Mouse (Mus musculus) liver, embryonic 11.5 days (tissue): ENCODE results near the gene Lmtk2. TPM values are rescaled to one million over a fixed set of nuclear protein-coding genes. Genes with fewer than 3 reads are reported as not detected.
A peak's percentile ranks its signal among the peaks of the same experiment; 100 is the strongest.

Experiments
- ATAC-seq: fragments of 200-750 bp; cut with Nextera tagmentation; replicated peaks from 2 replicates; pipeline ENCODE4 v1.8.0; 2017; ENCODE audit warnings: moderate number of reproducible peaks, mild to moderate bottlenecking, moderate TSS enrichment, moderate library complexity; ENCODE audit not compliant: low FRiP score
- DNase-seq: peaks from one replicate; pipeline ENCODE4 v3.0.0-alpha.2; 2017; ENCODE audit warnings: low spot score
- H3K27ac ChIP-seq: fragments of 300-500 bp; sonication (generic); 2 replicates; pipeline ENCODE4 v1.5.1; 2014; ENCODE audit warnings: mild to moderate bottlenecking, low read depth, low read length, control low read depth
- H3K27me3 ChIP-seq: fragments of 300-500 bp; sonication (generic); replicated peaks from 2 replicates; pipeline ENCODE4 v1.6.1; 2014; ENCODE audit warnings: low read length, mixed read lengths; ENCODE audit not compliant: control insufficient read depth, insufficient read depth
- H3K36me3 ChIP-seq: fragments of 300-500 bp; sonication (generic); 2 replicates; pipeline ENCODE4 v1.6.1; 2014; ENCODE audit warnings: mild to moderate bottlenecking, low read length, moderate library complexity, mixed read lengths; ENCODE audit not compliant: control insufficient read depth, insufficient read depth
- H3K4me1 ChIP-seq: fragments of 300-500 bp; sonication (generic); replicated peaks from 2 replicates; pipeline ENCODE4 v1.6.1; 2014; ENCODE audit warnings: low read length, mixed read lengths; ENCODE audit not compliant: control insufficient read depth, insufficient read depth
- H3K4me2 ChIP-seq: fragments of 300-500 bp; sonication (generic); 2 replicates; pipeline ENCODE4 v1.6.1; 2014; ENCODE audit warnings: mild to moderate bottlenecking, control low read depth, moderate library complexity
- H3K4me3 ChIP-seq: fragments of 300-500 bp; sonication (generic); 2 replicates; pipeline ENCODE4 v1.5.1; 2014; ENCODE audit warnings: low read depth, low read length, control low read depth
- H3K9ac ChIP-seq: fragments of 300-500 bp; sonication (generic); 2 replicates; pipeline ENCODE4 v1.6.1; 2014; ENCODE audit warnings: low read depth, low read length, control low read depth
- H3K9me3 ChIP-seq: fragments of 300-500 bp; sonication (generic); 2 replicates; pipeline ENCODE4 v1.6.1; 2016; ENCODE audit warnings: low read length, inconsistent platforms, mixed read lengths; ENCODE audit not compliant: control insufficient read depth
- WGBS: fragments of 180-500 bp; shearing (Covaris S2); extraction: QIAGEN DNeasy Blood & Tissue Kit; methylation state at CpG from one replicate; pipeline ENCODE4 v1.1.7; 2014; 5-methylcytosine and 5-hydroxymethylcytosine counted together
- polyA plus RNA-seq: library from polyadenylated mRNA; unstranded; fragments of >200 nt; fragmentation: Nextera tagmentation; extraction: Ambion mirVana; gene quantifications from 2 replicates; pipeline ENCODE4 v1.2.1, GENCODE M21; 2014

The Lmtk2 gene
- 4.9 and 5.7 TPM in 2 replicates for polyA plus RNA-seq

GRCm38 (mm10) chr5:144100149-144100935 is at the start of gene Lmtk2:
Gene Lmtk2 (plus strand): TSS chr5:144100436.
- Histone ChIP-seq H3K9me3 (no peaks in the 10 kb centered on the region), H3K27me3 (peaks cover 22% of the 10 kb centered on the region), H3K27ac (peak within 1 kb of the TSS; percentile 21; the same call in 1 of the 2 replicates), H3K4me2 (peak within 1 kb of the TSS; percentile 79), H3K4me1 (peaks cover 12% of the 10 kb centered on the region), H3K36me3 (no peaks in the 10 kb centered on the region), H3K4me3 (peak within 1 kb of the TSS; percentile 98), H3K9ac (peak within 1 kb of the TSS; percentile 82)
- DNase-seq, result peak; percentile 91
- peak; percentile 99 for ATAC-seq
- under 1% methylated on average over 72 of the region's 90 CpGs for WGBS

DNA sequence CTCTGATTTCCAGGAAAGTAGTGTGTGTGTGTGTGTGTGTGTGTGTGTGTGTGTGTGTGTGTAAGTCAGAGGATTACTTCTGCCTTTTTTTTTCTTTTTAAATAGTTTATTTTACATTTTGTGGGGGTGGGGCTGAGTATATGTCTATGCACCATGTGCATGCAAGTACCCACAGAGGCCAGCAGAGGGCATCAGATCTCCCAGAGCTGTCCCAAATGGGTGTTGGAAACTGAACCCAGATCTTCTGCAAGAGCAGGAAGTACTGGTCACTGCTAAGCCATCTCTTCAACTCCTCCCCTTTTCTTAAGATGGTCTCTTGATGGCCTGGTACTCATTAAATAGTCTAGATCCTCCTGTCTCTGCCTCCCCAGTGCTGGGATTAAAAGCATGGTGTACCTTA is 49.0 kb upstream of the Lmtk2 start:
- no peak overlapping the region for H3K4me3 ChIP-seq
- H3K27me3 ChIP-seq, result no peaks in the 10 kb centered on the region
- H3K4me2 ChIP-seq, result no peak overlapping the region
- ATAC-seq (no peak), DNase-seq (no peak)
- H3K9ac ChIP-seq, result no peak overlapping the region
- no peaks in the 10 kb centered on the region for H3K9me3 ChIP-seq
- H3K4me1 ChIP-seq, result no peaks in the 10 kb centered on the region
- no peaks in the 10 kb centered on the region for H3K36me3 ChIP-seq
- no peak overlapping the region for H3K27ac ChIP-seq

DNA sequence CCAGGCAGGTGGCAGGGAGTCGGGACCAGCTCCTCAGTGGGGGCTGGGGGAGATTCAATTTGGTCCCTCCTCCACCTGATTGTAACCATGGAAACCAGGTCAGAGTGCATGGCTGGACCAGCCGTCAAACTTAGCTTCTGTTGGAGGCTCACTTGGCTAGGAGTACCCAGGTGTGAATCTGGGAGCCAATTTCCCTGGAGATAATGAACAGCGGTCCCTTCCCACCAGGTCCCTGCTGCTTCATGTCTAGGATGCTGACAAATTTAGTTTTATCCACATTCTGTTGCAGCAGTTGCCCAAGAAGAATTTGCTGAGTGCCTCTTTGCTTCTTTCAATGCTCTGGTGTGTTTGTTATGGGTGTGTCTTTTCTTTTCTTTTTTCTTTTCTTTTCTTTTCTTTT is 46.8 kb upstream of the Lmtk2 start:
- H3K36me3 ChIP-seq, result no peaks in the 10 kb centered on the region
- no peak overlapping the region for H3K4me2 ChIP-seq
- ATAC-seq (no peak), DNase-seq (no peak)
- no peaks in the 10 kb centered on the region for H3K27me3 ChIP-seq
- H3K9ac ChIP-seq, result no peak overlapping the region
- 47% methylated on average over 3 of the region's 3 CpGs for WGBS
- no peaks in the 10 kb centered on the region for H3K4me1 ChIP-seq
- no peak overlapping the region for H3K4me3 ChIP-seq
- H3K9me3 ChIP-seq, result no peaks in the 10 kb centered on the region
- no peak overlapping the region for H3K27ac ChIP-seq

DNA sequence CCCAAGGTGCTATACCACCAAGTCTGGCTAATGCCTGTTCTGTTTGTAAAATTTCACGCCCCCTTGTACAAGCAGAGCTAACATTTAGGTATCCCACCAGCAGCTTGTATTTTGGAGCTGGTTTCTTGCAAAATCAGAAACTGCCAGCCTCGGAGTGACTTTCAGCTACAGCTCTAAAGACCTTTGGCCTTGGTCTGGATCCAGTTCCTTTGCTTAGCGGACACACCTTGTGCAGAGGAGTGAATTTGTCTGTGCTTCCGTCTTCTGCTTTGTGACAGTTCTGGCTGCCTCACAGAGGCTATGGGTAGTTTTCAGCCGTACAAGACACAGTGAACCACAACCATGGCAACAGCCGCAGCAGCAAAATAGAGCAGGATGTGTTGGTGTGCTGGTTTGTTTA is 45.9 kb upstream of the Lmtk2 start:
- ATAC-seq, result no peak
- Histone ChIP-seq H3K36me3 (no peaks in the 10 kb centered on the region), H3K4me1 (no peaks in the 10 kb centered on the region), H3K4me2 (no peak overlapping the region), H3K9ac (no peak overlapping the region), H3K27ac (no peak overlapping the region), H3K9me3 (no peaks in the 10 kb centered on the region), H3K4me3 (no peak overlapping the region), H3K27me3 (no peaks in the 10 kb centered on the region)
- DNase-seq, result no peak
- WGBS, result 84% methylated on average over 6 of the region's 6 CpGs

- no peaks in the 10 kb centered on the region for H3K27me3 ChIP-seq
These were observed 36.1 kb upstream of the Lmtk2 start for GRCm38 (mm10) chr5:144064093-144064492.

DNA sequence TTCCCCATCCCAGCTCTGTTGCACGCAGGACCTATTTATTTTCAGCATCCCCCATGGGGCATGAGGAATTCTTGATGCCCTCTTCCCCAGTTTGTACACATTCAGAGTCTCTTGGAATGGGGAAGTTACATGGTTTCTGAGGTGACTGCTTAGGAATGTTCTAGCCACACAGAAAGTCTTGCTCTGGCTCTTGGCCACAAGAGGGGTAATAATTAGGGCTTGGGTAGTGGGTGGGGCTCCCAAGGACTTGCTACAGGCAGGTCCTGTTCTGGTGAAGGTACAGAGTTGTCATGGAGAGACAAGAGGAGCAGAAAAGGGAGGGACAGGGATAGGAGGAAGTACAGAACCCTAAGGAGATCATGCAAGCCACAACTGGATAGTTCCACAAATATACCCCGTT is 34.2 kb upstream of the Lmtk2 start:
- no peak overlapping the region for H3K4me3 ChIP-seq
- H3K36me3 ChIP-seq, result no peaks in the 10 kb centered on the region
- H3K9me3 ChIP-seq, result 0 out of 2 replicates have a peak, but pooled peaks cover 3% of the 10 kb centered on the region
- no peak for DNase-seq
- H3K27me3 ChIP-seq, result 0 out of 2 replicates have a peak, but pooled peaks cover 2% of the 10 kb centered on the region
- no peak overlapping the region for H3K27ac ChIP-seq
- WGBS, result 80% methylated on average over 2 of the region's 2 CpGs
- ATAC-seq, result no peak
- no peaks in the 10 kb centered on the region for H3K4me1 ChIP-seq
- no peak overlapping the region for H3K4me2 ChIP-seq
- H3K9ac ChIP-seq, result no peak overlapping the region

More at GRCm38 (mm10) chr5:144064093-144064492, 36.1 kb upstream of the Lmtk2 start:
- Histone ChIP-seq H3K9ac (no peak overlapping the region), H3K27ac (no peak overlapping the region), H3K36me3 (no peaks in the 10 kb centered on the region), H3K4me1 (no peaks in the 10 kb centered on the region), H3K4me3 (no peak overlapping the region), H3K4me2 (no peak overlapping the region), H3K9me3 (0 out of 2 replicates have a peak, but pooled peaks cover 3% of the 10 kb centered on the region)
- no peak for DNase-seq
- no peak for ATAC-seq
- WGBS, result 61% methylated on average over 5 of the region's 5 CpGs

GRCm38 (mm10) chr5:144070064-144070463 is 30.2 kb upstream of the Lmtk2 start:
- Histone ChIP-seq H3K4me3 (no peak overlapping the region), H3K27me3 (0 out of 2 replicates have a peak, but pooled peaks cover 2% of the 10 kb centered on the region), H3K4me1 (no peaks in the 10 kb centered on the region), H3K4me2 (no peak overlapping the region), H3K9me3 (0 out of 2 replicates have a peak, but pooled peaks cover 3% of the 10 kb centered on the region), H3K36me3 (no peaks in the 10 kb centered on the region), H3K27ac (no peak overlapping the region), H3K9ac (no peak overlapping the region)
- DNase-seq, result no peak
- WGBS, result 96% methylated on average over 1 of the region's 1 CpGs
- no peak for ATAC-seq

DNA sequence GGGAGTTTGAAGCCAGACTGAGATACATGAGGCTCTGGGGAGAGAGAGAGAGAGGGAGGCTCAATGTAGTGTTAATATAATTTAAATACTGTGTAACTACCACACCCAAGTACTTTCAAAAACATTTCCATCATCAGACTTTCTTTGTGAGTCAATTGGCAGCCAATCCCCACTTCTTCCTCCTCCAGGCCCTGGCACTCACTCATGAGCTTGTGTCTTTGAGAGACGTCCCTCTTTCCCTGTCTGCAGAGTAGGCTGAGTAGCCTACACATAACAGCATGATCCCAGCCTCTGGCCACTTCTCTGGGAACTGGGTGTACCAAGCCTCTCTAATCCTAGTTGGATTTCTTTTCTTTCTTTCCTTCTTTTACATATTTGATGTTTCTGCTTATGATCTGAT is 29.0 kb upstream of the Lmtk2 start:
- no peak overlapping the region for H3K27ac ChIP-seq
- 0 out of 2 replicates have a peak, but pooled peaks cover 2% of the 10 kb centered on the region for H3K27me3 ChIP-seq
- no peaks in the 10 kb centered on the region for H3K4me1 ChIP-seq
- no peak overlapping the region for H3K9ac ChIP-seq
- no peak overlapping the region for H3K4me2 ChIP-seq
- no peak overlapping the region for H3K4me3 ChIP-seq
- ATAC-seq, result no peak
- 50% methylated on average over 1 of the region's 1 CpGs for WGBS
- 0 out of 2 replicates have a peak, but pooled peaks cover 3% of the 10 kb centered on the region for H3K9me3 ChIP-seq
- H3K36me3 ChIP-seq, result no peaks in the 10 kb centered on the region
- no peak for DNase-seq

DNA sequence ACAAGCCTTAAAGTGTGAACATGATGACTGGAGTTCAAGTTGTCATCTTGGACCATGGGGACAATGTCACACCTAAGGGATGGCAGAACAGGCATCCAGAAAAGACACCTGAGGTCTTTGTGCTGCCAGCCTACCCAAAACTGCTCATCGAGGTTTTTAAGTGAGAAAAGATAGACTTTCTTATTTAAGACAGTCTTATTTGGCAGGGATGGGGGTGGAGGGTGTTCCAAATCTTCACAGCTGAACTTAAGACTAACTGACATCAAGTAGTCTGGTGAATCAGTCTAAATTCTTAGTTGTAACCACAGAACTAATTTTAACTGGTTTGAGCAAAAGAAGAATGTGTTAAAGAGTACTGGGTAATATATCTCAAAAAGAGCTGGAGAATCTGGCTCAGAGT is 22.7 kb upstream of the Lmtk2 start:
- WGBS, result 53% methylated on average over 1 of the region's 1 CpGs
- Histone ChIP-seq H3K4me3 (no peak overlapping the region), H3K27ac (no peak overlapping the region), H3K4me1 (no peaks in the 10 kb centered on the region), H3K4me2 (no peak overlapping the region), H3K9ac (no peak overlapping the region), H3K36me3 (no peaks in the 10 kb centered on the region), H3K27me3 (no peaks in the 10 kb centered on the region), H3K9me3 (no peaks in the 10 kb centered on the region)
- ATAC-seq (no peak), DNase-seq (no peak)
